Mouse (Mus musculus): ENCODE measurements around the gene Prr30. TPM values are rescaled to one million over a fixed set of nuclear protein-coding genes. Genes with fewer than 3 reads are reported as not detected.
"Not testable (repeated sequence)": the region's sequence is repeated elsewhere in the genome, so short reads cannot be mapped to it uniquely, and the experiment has no call there.

Prr30 gene
- not detected in 2 replicates for polyA plus RNA-seq (2011; ENCODE audit: insufficient read depth, insufficient read length, low replicate concordance, missing spikeins)

GRCm38 (mm10) chr14:101200230-101200629 is at the start of gene Prr30:
TSS of gene Prr30 (minus strand) at chr14:101200330.
- Histone ChIP-seq H3K4me3 (replicated peaks; ENCODE audit: control insufficient read depth, low read depth, low read length) (no peak within 1 kb of the TSS), H3K4me1 (ENCODE audit: control insufficient read depth, insufficient read depth, low read length) (no peaks in the 10 kb centered on the region), H3K27ac (ENCODE audit: control insufficient read depth, insufficient read depth, low read depth, low read length, poor library complexity) (no peak within 1 kb of the TSS)
- no peak for TF ChIP-seq POLR2A (IDR thresholded peaks at IDR 0.05; ENCODE audit: borderline replicate concordance, control insufficient read depth, low read depth, low read length)
- TF ChIP-seq CTCF (IDR thresholded peaks at IDR 0.05; ENCODE audit: control insufficient read depth, insufficient read depth, low read length), result no peak
- 82% methylated on average over 4 of the region's 4 CpGs for WGBS

- Histone ChIP-seq H3K27ac (ENCODE audit: control insufficient read depth, insufficient read depth, low read depth, low read length, poor library complexity) (no peak overlapping the region), H3K4me3 (replicated peaks; ENCODE audit: control insufficient read depth, low read depth, low read length) (no peak overlapping the region), H3K4me1 (ENCODE audit: control insufficient read depth, insufficient read depth, low read length) (no peaks in the 10 kb centered on the region)
- TF ChIP-seq POLR2A (IDR thresholded peaks at IDR 0.05; ENCODE audit: borderline replicate concordance, control insufficient read depth, low read depth, low read length), result no peak
- no peak for TF ChIP-seq CTCF (IDR thresholded peaks at IDR 0.05; ENCODE audit: control insufficient read depth, insufficient read depth, low read length)
- 3% methylated on average over 3 of the region's 3 CpGs for WGBS
Observed at GRCm38 (mm10) chr14:101246793-101247192, 46.7 kb upstream of the Prr30 start.

- Histone ChIP-seq H3K27ac (ENCODE audit: control insufficient read depth, insufficient read depth, low read depth, low read length, poor library complexity) (no peak overlapping the region), H3K4me3 (replicated peaks; ENCODE audit: control insufficient read depth, low read depth, low read length) (no peak overlapping the region), H3K4me1 (ENCODE audit: control insufficient read depth, insufficient read depth, low read length) (no peaks in the 10 kb centered on the region)
- TF ChIP-seq POLR2A (IDR thresholded peaks at IDR 0.05; ENCODE audit: borderline replicate concordance, control insufficient read depth, low read depth, low read length), result no peak
- WGBS, result 81% methylated on average over 7 of the region's 7 CpGs
Observed at GRCm38 (mm10) chr14:101245706-101246105, 45.6 kb upstream of the Prr30 start.

GRCm38 (mm10) chr14:101244441-101244840 is 44.3 kb upstream of the Prr30 start:
- not testable (repeated sequence) for H3K27ac ChIP-seq (ENCODE audit: control insufficient read depth, insufficient read depth, low read depth, low read length, poor library complexity); H3K4me1 ChIP-seq (ENCODE audit: control insufficient read depth, insufficient read depth, low read length); H3K4me3 ChIP-seq (replicated peaks; ENCODE audit: control insufficient read depth, low read depth, low read length)
- 35% methylated on average over 3 of the region's 3 CpGs for WGBS

GRCm38 (mm10) chr14:101237965-101238364 is 37.8 kb upstream of the Prr30 start:
- no peak overlapping the region for H3K4me3 ChIP-seq (replicated peaks; ENCODE audit: control insufficient read depth, low read depth, low read length)
- H3K4me1 ChIP-seq (ENCODE audit: control insufficient read depth, insufficient read depth, low read length), result no peaks in the 10 kb centered on the region
- 7% methylated on average over 1 of the region's 1 CpGs for WGBS
- H3K27ac ChIP-seq (ENCODE audit: control insufficient read depth, insufficient read depth, low read depth, low read length, poor library complexity), result no peak overlapping the region
- TF ChIP-seq CTCF (IDR thresholded peaks at IDR 0.05; ENCODE audit: control insufficient read depth, insufficient read depth, low read length) (no peak), POLR2A (IDR thresholded peaks at IDR 0.05; ENCODE audit: borderline replicate concordance, control insufficient read depth, low read depth, low read length) (no peak)

GRCm38 (mm10) chr14:101229068-101229467 is 28.9 kb upstream of the Prr30 start:
- Histone ChIP-seq H3K27ac (ENCODE audit: control insufficient read depth, insufficient read depth, low read depth, low read length, poor library complexity) (no peak overlapping the region), H3K4me1 (ENCODE audit: control insufficient read depth, insufficient read depth, low read length) (no peaks in the 10 kb centered on the region), H3K4me3 (replicated peaks; ENCODE audit: control insufficient read depth, low read depth, low read length) (no peak overlapping the region)
- 59% methylated on average over 4 of the region's 4 CpGs for WGBS
- TF ChIP-seq POLR2A (IDR thresholded peaks at IDR 0.05; ENCODE audit: borderline replicate concordance, control insufficient read depth, low read depth, low read length) (no peak), CTCF (IDR thresholded peaks at IDR 0.05; ENCODE audit: control insufficient read depth, insufficient read depth, low read length) (no peak)

GRCm38 (mm10) chr14:101222319-101222718 is 22.2 kb upstream of the Prr30 start:
- H3K4me1 ChIP-seq (ENCODE audit: control insufficient read depth, insufficient read depth, low read length), result no peaks in the 10 kb centered on the region
- H3K4me3 ChIP-seq (replicated peaks; ENCODE audit: control insufficient read depth, low read depth, low read length), result no peak overlapping the region
- no peak overlapping the region for H3K27ac ChIP-seq (ENCODE audit: control insufficient read depth, insufficient read depth, low read depth, low read length, poor library complexity)
- no peak for TF ChIP-seq CTCF (IDR thresholded peaks at IDR 0.05; ENCODE audit: control insufficient read depth, insufficient read depth, low read length)
- no peak for TF ChIP-seq POLR2A (IDR thresholded peaks at IDR 0.05; ENCODE audit: borderline replicate concordance, control insufficient read depth, low read depth, low read length)
- WGBS, result 83% methylated on average over 8 of the region's 8 CpGs

GRCm38 (mm10) chr14:101172258-101172657 is 27.9 kb downstream of the Prr30 start:
- Histone ChIP-seq H3K4me3 (replicated peaks; ENCODE audit: control insufficient read depth, low read depth, low read length) (no peak overlapping the region), H3K4me1 (ENCODE audit: control insufficient read depth, insufficient read depth, low read length) (no peaks in the 10 kb centered on the region), H3K27ac (ENCODE audit: control insufficient read depth, insufficient read depth, low read depth, low read length, poor library complexity) (no peak overlapping the region)
- TF ChIP-seq CTCF (IDR thresholded peaks at IDR 0.05; ENCODE audit: control insufficient read depth, insufficient read depth, low read length), result no peak
- no peak for TF ChIP-seq POLR2A (IDR thresholded peaks at IDR 0.05; ENCODE audit: borderline replicate concordance, control insufficient read depth, low read depth, low read length)
- 82% methylated on average over 4 of the region's 4 CpGs for WGBS

All from bone marrow, adult 2 months (tissue).